Mouse (Mus musculus): ENCODE data around the gene Hlcs.

The Hlcs gene

DNA sequence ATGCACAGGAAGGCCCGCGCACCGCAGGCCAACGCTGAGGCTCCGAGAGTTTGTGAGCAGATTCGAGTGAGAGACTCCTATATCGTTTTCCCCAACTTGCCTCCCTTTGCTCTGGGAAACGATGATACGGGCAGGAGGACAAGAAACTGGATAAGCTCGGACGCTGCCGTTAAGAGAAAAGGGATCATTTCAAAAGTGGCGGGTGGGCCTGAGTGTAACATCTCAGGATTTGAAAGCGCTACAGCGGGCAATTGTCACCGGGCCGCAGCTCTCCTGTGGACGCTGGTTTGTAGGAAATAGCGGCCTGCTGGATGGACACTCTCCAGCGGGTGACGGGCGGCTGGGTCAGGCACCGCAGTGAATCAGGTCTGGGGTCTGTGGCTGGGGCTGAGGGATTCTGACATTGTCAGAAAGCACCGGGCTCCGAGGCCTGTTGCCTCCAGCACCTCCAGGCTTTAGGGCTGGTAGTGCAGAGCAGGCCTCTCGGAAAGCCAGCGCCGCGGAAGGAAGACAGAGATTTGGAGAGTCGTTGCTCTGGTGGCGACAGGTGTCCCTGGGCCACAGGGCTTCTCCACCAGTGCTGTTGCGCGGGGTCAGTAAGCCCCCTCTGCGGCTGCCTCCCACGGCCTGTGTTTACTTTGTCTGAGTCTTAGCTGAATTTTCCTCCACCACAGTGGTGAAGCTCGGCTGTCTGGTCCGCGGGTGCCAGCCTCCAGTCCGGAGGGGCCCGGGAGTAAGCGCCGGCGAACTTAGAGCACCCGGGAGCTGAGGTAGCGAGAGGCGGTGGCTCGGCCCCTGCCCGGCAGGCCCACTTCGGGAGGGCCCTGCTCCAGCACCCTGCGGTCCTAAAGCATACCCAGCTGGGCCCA lies 226.4 kb downstream of the Hlcs start:
- TF ChIP-seq POU5F1 (IDR thresholded peaks at IDR 0.05; ENCODE audit: borderline replicate concordance, low read length), result no peak
- no peak for TF ChIP-seq CTCF (conservative IDR thresholded peaks at IDR 0.05; ENCODE audit: low read length)
- TF ChIP-seq NANOG (IDR thresholded peaks at IDR 0.05; ENCODE audit: borderline replicate concordance, low read length), result no peak
- peaks cover 98% of the 10 kb centered on the region for H3K27me3 ChIP-seq (ENCODE audit: insufficient read depth, low read length)
- H3K36me3 ChIP-seq (ENCODE audit: insufficient read depth, low read length), result no peaks in the 10 kb centered on the region
- H3K4me1 ChIP-seq (replicated peaks; ENCODE audit: low read depth, low read length), result peaks cover 51% of the 10 kb centered on the region
- 0 out of 2 replicates have a peak overlapping the region, but pooled peaks have one; percentile 4 for H3K4me3 ChIP-seq (replicated peaks; ENCODE audit: low read length)
- H3K9me3 ChIP-seq (ENCODE audit: low read length), result 0 out of 2 replicates have a peak, but pooled peaks cover 2% of the 10 kb centered on the region

DNA sequence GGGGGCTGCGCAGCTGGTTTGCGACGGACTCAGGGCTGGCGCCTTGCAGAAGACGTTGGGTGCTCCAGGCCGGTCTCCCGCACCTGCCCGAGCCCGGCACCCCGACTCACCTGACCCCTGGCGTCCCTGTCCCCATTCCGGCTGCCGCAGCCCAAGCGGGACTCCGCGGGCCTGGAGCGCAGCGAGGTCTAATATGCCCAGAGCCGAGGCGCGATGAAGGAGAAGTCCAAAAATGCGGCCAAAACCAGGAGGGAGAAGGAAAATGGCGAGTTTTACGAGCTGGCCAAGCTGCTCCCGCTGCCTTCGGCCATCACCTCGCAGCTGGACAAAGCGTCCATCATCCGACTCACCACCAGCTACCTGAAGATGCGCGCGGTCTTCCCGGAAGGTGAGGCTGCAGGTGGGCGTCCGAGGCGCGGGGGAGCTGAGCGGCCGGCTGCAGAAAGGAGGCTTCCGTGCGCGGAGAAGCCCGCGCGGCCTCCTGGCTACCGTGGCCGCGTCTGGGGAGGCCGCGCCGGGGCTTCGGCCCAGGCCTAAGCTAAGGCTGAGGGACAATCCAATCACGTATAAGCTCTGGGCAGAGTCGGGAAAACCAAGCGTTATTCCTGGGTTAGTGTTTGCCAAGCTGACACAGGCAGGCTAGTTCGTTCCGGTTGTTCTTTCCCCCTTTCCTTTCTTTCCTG lies 227.6 kb downstream of the Hlcs start:
- 0 out of 2 replicates have a peak, but pooled peaks cover 2% of the 10 kb centered on the region for H3K9me3 ChIP-seq (ENCODE audit: low read length)
- H3K4me1 ChIP-seq (replicated peaks; ENCODE audit: low read depth, low read length), result peaks cover 51% of the 10 kb centered on the region
- H3K27me3 ChIP-seq (ENCODE audit: insufficient read depth, low read length), result peaks cover 96% of the 10 kb centered on the region
- no peak for TF ChIP-seq POU5F1 (IDR thresholded peaks at IDR 0.05; ENCODE audit: borderline replicate concordance, low read length)
- TF ChIP-seq CTCF (conservative IDR thresholded peaks at IDR 0.05; ENCODE audit: low read length), result no peak
- no peak for TF ChIP-seq NANOG (IDR thresholded peaks at IDR 0.05; ENCODE audit: borderline replicate concordance, low read length)
- no peaks in the 10 kb centered on the region for H3K36me3 ChIP-seq (ENCODE audit: insufficient read depth, low read length)
- H3K4me3 ChIP-seq (replicated peaks; ENCODE audit: low read length), result peak overlapping the region; percentile 68

DNA sequence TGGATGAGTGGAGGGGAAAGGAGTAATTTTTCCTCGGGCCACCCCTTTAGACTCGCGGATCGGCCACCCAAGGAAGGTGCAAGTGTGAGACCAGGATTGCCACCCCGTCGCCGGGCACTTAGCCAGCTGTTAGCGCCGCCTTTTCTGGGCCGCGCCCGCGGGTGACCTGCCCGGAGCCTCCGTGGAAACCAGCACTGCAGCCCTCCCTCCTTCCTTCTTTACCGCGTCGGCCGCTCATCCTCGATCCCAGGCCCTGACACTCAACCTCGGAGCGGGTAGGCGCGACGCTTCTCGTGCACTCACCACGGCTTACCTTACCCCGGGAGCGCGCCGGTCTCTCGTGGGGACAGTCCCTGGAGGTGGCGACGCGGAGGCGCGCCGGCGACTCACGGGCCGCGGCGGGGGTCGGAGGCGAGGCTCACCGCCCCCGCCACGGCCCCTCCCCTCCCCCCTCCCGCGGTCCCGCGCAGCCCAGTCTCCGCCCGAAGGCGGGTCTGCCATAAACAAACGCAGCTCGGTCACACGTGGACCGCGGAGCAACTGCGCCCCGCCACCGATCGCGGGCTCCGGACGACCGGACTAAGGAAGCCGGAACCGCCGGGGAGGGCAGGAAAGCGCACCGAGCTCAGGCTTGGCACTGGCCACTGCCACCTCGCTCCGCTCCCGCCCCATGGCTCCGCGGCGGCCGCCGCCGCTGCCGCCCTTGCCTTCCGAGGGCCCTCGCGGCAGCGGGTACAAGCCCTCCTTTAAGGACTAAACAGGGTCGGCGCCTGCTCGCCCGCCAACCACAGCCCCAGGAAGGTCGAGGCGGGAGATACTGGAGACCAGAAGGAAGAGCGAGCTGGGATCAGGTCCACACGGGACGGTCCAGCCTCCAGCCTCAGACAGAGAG lies 228.4 kb downstream of the Hlcs start, which contains the start of gene Sim2:
TSS of gene Sim2 (plus strand) at position 221 of the 892 bp plus-strand sequence.
- no peaks in the 10 kb centered on the region for H3K36me3 ChIP-seq (ENCODE audit: insufficient read depth, low read length)
- H3K4me3 ChIP-seq (replicated peaks; ENCODE audit: low read length), result peak within 1 kb of the TSS; percentile 68
- no peaks in the 10 kb centered on the region for H3K9me3 ChIP-seq (ENCODE audit: low read length)
- peaks cover 51% of the 10 kb centered on the region for H3K4me1 ChIP-seq (replicated peaks; ENCODE audit: low read depth, low read length)
- no peak for TF ChIP-seq NANOG (IDR thresholded peaks at IDR 0.05; ENCODE audit: borderline replicate concordance, low read length)
- TF ChIP-seq POU5F1 (IDR thresholded peaks at IDR 0.05; ENCODE audit: borderline replicate concordance, low read length), result no peak
- no peak for TF ChIP-seq CTCF (conservative IDR thresholded peaks at IDR 0.05; ENCODE audit: low read length)
- H3K27me3 ChIP-seq (ENCODE audit: insufficient read depth, low read length), result peaks cover 96% of the 10 kb centered on the region

DNA sequence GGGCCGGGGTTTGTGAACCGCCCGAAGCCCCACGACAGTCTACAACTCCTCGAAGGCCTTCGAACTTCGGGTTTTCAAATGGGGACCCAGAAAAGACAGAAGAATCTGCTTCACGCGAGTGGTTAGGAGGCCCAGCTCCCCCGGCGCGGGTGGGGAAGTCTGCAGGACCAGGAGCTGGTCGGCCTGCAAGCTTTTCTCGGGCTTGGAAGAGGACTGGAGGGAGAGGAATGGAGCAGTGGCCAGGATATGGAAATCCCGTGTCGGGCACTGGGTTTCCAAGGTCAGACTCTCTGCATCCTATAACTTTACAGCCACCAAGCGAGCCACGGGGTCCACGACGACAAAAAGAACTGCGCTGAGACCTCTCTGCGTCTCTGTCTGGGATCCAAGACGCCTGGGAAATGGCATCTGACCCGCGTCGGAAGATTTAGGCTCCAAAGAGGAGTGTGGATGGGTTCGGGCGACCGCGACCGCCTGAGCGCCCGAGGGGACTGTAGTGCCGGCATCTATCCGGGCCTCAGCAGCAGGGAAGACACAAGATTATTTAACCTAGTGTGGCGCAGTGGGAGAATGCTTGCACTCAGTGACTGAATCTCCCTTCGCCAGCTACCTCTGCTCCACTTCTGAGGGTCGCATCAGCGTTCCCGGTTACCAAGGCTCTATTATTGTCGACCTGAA lies 229.4 kb downstream of the Hlcs start:
- H3K4me3 ChIP-seq (replicated peaks; ENCODE audit: low read length), result peak overlapping the region; percentile 68
- no peaks in the 10 kb centered on the region for H3K36me3 ChIP-seq (ENCODE audit: insufficient read depth, low read length)
- no peaks in the 10 kb centered on the region for H3K9me3 ChIP-seq (ENCODE audit: low read length)
- H3K27me3 ChIP-seq (ENCODE audit: insufficient read depth, low read length), result peaks cover 96% of the 10 kb centered on the region
- TF ChIP-seq NANOG (IDR thresholded peaks at IDR 0.05; ENCODE audit: borderline replicate concordance, low read length) (no peak), POU5F1 (IDR thresholded peaks at IDR 0.05; ENCODE audit: borderline replicate concordance, low read length) (no peak), CTCF (conservative IDR thresholded peaks at IDR 0.05; ENCODE audit: low read length) (no peak)
- peaks cover 53% of the 10 kb centered on the region for H3K4me1 ChIP-seq (replicated peaks; ENCODE audit: low read depth, low read length)

DNA sequence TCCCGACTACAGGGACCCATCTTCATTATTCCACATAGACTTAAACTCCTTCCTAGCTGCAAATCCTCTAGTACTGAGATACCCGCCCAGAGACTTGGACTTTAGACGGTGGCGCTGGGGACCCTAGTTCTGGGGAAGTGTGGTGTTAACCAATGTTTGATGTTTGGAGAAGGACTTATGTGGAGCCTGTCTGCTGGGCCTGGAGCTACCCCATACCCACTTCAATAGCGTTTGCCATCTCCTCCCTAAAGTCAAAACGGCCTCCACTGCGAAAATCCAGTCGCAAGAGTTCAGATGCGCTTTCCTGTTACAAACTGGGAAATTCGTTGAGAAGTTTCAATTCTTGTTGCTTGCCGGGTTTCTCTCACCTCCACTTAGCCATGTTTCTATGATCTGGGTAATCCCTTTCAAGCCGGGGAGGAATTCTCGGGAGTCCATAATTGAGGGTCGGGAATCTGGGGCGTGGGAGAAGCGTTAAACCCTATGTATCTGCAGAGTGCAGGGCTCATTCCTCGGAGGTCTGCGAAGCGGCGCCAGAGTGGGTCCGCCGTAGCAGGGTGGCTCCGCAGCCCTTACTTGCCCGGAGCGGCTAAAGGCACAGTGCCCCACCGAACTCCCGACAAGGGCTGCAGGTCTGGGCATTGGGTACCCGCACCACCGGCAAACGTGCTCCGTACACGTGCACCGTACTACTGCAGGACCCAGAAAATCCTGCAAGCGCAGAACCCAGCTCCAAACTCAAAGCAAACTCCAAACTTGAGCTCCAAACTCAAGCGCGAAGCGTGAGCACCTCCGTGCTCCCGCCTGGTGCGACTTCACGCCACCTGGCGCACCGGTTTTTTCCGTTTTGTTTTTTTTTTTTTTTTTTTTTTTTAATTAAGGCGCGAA lies 230.2 kb downstream of the Hlcs start:
- no peaks in the 10 kb centered on the region for H3K9me3 ChIP-seq (ENCODE audit: low read length)
- H3K27me3 ChIP-seq (ENCODE audit: insufficient read depth, low read length), result peaks cover 96% of the 10 kb centered on the region
- peak overlapping the region; percentile 68; the same call in 1 of the 2 replicates for H3K4me3 ChIP-seq (replicated peaks; ENCODE audit: low read length)
- no peaks in the 10 kb centered on the region for H3K36me3 ChIP-seq (ENCODE audit: insufficient read depth, low read length)
- H3K4me1 ChIP-seq (replicated peaks; ENCODE audit: low read depth, low read length), result peaks cover 48% of the 10 kb centered on the region
- TF ChIP-seq NANOG (IDR thresholded peaks at IDR 0.05; ENCODE audit: borderline replicate concordance, low read length) (no peak), CTCF (conservative IDR thresholded peaks at IDR 0.05; ENCODE audit: low read length) (no peak), POU5F1 (IDR thresholded peaks at IDR 0.05; ENCODE audit: borderline replicate concordance, low read length) (no peak)

DNA sequence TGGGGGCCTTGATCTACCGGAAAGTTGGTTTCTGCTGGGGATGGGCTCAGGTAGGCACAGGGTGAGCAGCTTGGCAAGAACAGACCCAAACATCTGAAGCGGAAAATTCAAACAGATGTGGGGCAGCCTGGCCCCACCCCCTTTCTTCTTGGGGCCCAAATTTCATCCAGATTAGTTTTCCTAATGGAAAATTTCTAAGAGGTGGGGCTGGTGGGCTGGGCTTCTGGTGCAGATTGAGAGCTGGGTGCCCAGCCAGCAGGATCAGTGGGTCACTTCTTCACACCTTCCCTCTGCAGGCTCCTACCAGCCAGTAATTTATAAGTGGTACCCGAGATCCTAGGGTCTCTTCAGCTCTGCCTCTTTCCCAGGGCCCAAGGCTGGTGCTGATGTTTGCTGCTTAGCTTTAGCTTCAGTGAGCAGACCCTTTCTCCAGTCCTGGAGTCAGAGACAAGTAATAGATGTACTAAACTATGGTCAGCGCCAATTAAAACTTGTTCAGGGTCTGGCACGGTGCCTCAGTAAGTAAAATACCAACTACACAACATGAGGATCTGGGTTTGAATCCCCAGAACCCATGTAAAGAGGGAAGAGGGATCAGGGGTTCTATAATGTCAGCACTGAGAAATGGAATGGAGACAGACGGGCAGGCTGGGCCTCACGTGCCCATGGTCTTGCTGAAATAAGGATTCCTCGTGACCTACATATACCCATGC lies 231.2 kb downstream of the Hlcs start:
- peaks cover 38% of the 10 kb centered on the region for H3K4me1 ChIP-seq (replicated peaks; ENCODE audit: low read depth, low read length)
- H3K36me3 ChIP-seq (ENCODE audit: insufficient read depth, low read length), result no peaks in the 10 kb centered on the region
- peaks cover 96% of the 10 kb centered on the region for H3K27me3 ChIP-seq (ENCODE audit: insufficient read depth, low read length)
- H3K9me3 ChIP-seq (ENCODE audit: low read length), result no peaks in the 10 kb centered on the region
- TF ChIP-seq CTCF (conservative IDR thresholded peaks at IDR 0.05; ENCODE audit: low read length) (no peak), NANOG (IDR thresholded peaks at IDR 0.05; ENCODE audit: borderline replicate concordance, low read length) (no peak), POU5F1 (IDR thresholded peaks at IDR 0.05; ENCODE audit: borderline replicate concordance, low read length) (no peak)
- H3K4me3 ChIP-seq (replicated peaks; ENCODE audit: low read length), result no peak overlapping the region
